Mouse (Mus musculus) myocyte (in vitro differentiated cells): ENCODE data around the gene Kdelc1. TPM values are rescaled to one million over a fixed set of nuclear protein-coding genes. Genes with fewer than 3 reads are reported as not detected.
A peak's percentile ranks its signal among the peaks of the same experiment; 100 is the strongest.

Source experiments
- H3K27me3 ChIP-seq: one replicate; pipeline ENCODE4 v1.6.1; 2011; ENCODE audit not compliant: control insufficient read depth, insufficient read depth, insufficient read length
- H3K36me3 ChIP-seq: one replicate; pipeline ENCODE4 v1.6.1; 2011; ENCODE audit not compliant: control insufficient read depth, insufficient read depth
- H3K4me2 ChIP-seq: one replicate; pipeline ENCODE4 v1.6.1; 2011; ENCODE audit warnings: low read depth, control low read depth
- H3K4me3 ChIP-seq: one replicate; pipeline ENCODE4 v1.5.1; 2011; ENCODE audit warnings: mild to moderate bottlenecking, control low read depth, moderate library complexity
- H3K79me2 ChIP-seq: one replicate; pipeline ENCODE4 v1.6.1; 2011; ENCODE audit not compliant: control insufficient read depth, insufficient read depth
- H3ac ChIP-seq: one replicate; pipeline ENCODE4 v1.6.1; 2011; ENCODE audit not compliant: control insufficient read depth, insufficient read length
- CEBPB ChIP-seq: IDR thresholded peaks from 2 replicates; pipeline ENCODE4 v1.6.1; 2011; ENCODE audit warnings: mild to moderate bottlenecking, moderate library complexity; ENCODE audit not compliant: poor library complexity, insufficient read depth, severe bottlenecking
- E2F4 ChIP-seq: IDR thresholded peaks from one replicate; pipeline ENCODE4 v1.6.1; 2011; ENCODE audit warnings: mild to moderate bottlenecking, control low read depth, moderate library complexity; ENCODE audit not compliant: insufficient read depth
- MAX ChIP-seq: IDR thresholded peaks from one replicate; pipeline ENCODE4 v1.6.1; 2011; ENCODE audit warnings: low read depth, mild to moderate bottlenecking, control low read depth
- MYOD1 ChIP-seq, 3 experiments: IDR thresholded peaks; one replicate each; pipeline ENCODE4 v1.6.1; 2011; ENCODE audit warnings: control low read depth in 2 of 3, low read depth in 2 of 3, mild to moderate bottlenecking in 2 of 3, moderate library complexity in 1 of 3; ENCODE audit not compliant: insufficient read length in 2 of 3, control insufficient read depth in 1 of 3
- MYOG ChIP-seq, 3 experiments: IDR thresholded peaks; one replicate each; pipeline ENCODE4 v1.6.1; 2011; ENCODE audit warnings: control low read depth in 2 of 3, low read depth in 2 of 3, mild to moderate bottlenecking in 2 of 3; ENCODE audit not compliant: insufficient read length in 2 of 3, control insufficient read depth in 1 of 3, insufficient read depth in 1 of 3
- POLR2A ChIP-seq: IDR thresholded peaks from one replicate; pipeline ENCODE4 v1.6.1; 2011; ENCODE audit warnings: low read depth, mild to moderate bottlenecking, control low read depth, moderate library complexity; ENCODE audit not compliant: insufficient read length
- POLR2AphosphoS2 ChIP-seq: IDR thresholded peaks from one replicate; pipeline ENCODE4 v1.6.1; 2011; ENCODE audit warnings: low read depth, control low read depth; ENCODE audit not compliant: insufficient read length
- REST ChIP-seq: IDR thresholded peaks from one replicate; pipeline ENCODE4 v1.6.1; 2011; ENCODE audit warnings: mild to moderate bottlenecking, control low read depth, moderate library complexity; ENCODE audit not compliant: insufficient read depth, insufficient read length
- SRF ChIP-seq: IDR thresholded peaks from one replicate; pipeline ENCODE4 v1.6.1; 2011; ENCODE audit warnings: low read depth; ENCODE audit not compliant: control insufficient read depth, insufficient read length
- TCF12 ChIP-seq: IDR thresholded peaks from one replicate; pipeline ENCODE4 v1.6.1; 2011; ENCODE audit warnings: mild to moderate bottlenecking, control low read depth; ENCODE audit not compliant: poor library complexity, insufficient read depth, severe bottlenecking
- TCF3 ChIP-seq: IDR thresholded peaks from one replicate; pipeline ENCODE4 v1.6.1; 2011; ENCODE audit warnings: low read depth, control low read depth; ENCODE audit not compliant: insufficient read length
- USF1 ChIP-seq: IDR thresholded peaks from one replicate; pipeline ENCODE4 v1.6.1; 2011; ENCODE audit warnings: low read depth, mild to moderate bottlenecking, control low read depth, moderate library complexity
- polyA plus RNA-seq: library from polyadenylated mRNA; unstranded; fragments of >200 nt; fragmentation: generic; extraction: Trizol; gene quantifications from one replicate; pipeline ENCODE4 v1.2.1, GENCODE M21; 2012; ENCODE audit warnings: missing spikeins

Gene Kdelc1
- polyA plus RNA-seq, 1 experiment: 17.3 TPM

DNA sequence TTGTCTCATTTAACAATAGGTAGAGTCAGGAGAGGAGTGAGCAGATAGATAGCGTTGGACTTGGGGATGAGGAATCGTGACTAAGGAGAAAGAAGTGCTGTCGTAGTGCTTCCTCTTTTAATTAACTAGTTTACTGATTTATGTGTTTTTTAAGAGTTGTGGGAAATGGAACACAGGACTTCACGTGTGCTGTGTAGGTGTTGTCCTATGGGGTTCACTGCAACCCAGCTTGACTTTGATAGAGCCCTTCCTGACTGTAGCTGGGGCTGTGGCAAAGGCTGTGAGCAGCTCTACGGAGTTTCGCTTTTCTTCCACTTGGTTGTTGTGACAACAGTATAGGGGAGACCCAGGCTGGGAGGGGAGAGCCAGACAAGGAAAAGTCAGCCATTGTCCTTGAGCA lies 39.7 kb upstream of the Kdelc1 start:
- Histone ChIP-seq H3K4me2 (no peak overlapping the region), H3ac (no peak overlapping the region), H3K36me3 (peaks cover 34% of the 10 kb centered on the region), H3K4me3 (no peak overlapping the region), H3K79me2 (no peaks in the 10 kb centered on the region), H3K27me3 (no peaks in the 10 kb centered on the region)
- TF ChIP-seq TCF12: no peak
- no peak for TF ChIP-seq MYOG (IDR thresholded peaks at IDR 0.05; ENCODE audit: control insufficient read depth in 1 of 3, insufficient read depth in 1 of 3, insufficient read length in 2 of 3, low read depth in 2 of 3)
- TF ChIP-seq REST: no peak
- no peak for TF ChIP-seq USF1
- TF ChIP-seq MAX: no peak
- TF ChIP-seq CEBPB: no peak
- TF ChIP-seq E2F4: no peak
- no peak for TF ChIP-seq SRF
- TF ChIP-seq MYOD1 (IDR thresholded peaks at IDR 0.05; ENCODE audit: control insufficient read depth in 1 of 3, insufficient read length in 2 of 3, low read depth in 2 of 3): no peak
- TF ChIP-seq POLR2AphosphoS2: no peak
- no peak for TF ChIP-seq TCF3
- TF ChIP-seq POLR2A: no peak

DNA sequence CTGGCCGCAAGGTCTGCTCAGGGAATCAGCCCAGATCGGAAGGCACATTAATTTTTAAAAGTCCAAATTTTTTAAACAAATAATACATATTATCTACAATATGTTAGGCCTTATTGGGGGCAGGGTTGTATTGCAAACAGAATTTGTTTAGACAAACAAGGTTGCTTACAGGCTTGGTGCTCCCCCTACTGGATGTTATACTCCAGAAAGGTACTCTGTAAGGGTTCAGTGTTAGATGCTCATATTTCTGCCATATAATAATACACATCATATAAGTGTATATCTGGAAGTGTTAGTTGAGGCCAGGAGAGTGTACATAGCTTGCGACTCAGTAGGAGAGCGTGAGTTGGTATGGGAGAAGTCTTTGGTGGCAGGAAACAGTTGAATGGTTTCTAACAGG lies 36.7 kb upstream of the Kdelc1 start:
- H3ac ChIP-seq: no peak overlapping the region
- H3K4me3 ChIP-seq: no peak overlapping the region
- H3K4me2 ChIP-seq: no peak overlapping the region
- no peaks in the 10 kb centered on the region for H3K79me2 ChIP-seq
- no peak for TF ChIP-seq USF1
- TF ChIP-seq TCF12: no peak
- no peak for TF ChIP-seq SRF
- TF ChIP-seq POLR2A: no peak
- TF ChIP-seq TCF3: no peak
- TF ChIP-seq CEBPB: no peak
- TF ChIP-seq MAX: no peak
- TF ChIP-seq MYOG (IDR thresholded peaks at IDR 0.05; ENCODE audit: control insufficient read depth in 1 of 3, insufficient read depth in 1 of 3, insufficient read length in 2 of 3, low read depth in 2 of 3): no peak
- no peak for TF ChIP-seq E2F4
- TF ChIP-seq REST: no peak
- TF ChIP-seq POLR2AphosphoS2: no peak
- TF ChIP-seq MYOD1 (IDR thresholded peaks at IDR 0.05; ENCODE audit: control insufficient read depth in 1 of 3, insufficient read length in 2 of 3, low read depth in 2 of 3): no peak
- no peaks in the 10 kb centered on the region for H3K27me3 ChIP-seq
- H3K36me3 ChIP-seq: peaks cover 4% of the 10 kb centered on the region

DNA sequence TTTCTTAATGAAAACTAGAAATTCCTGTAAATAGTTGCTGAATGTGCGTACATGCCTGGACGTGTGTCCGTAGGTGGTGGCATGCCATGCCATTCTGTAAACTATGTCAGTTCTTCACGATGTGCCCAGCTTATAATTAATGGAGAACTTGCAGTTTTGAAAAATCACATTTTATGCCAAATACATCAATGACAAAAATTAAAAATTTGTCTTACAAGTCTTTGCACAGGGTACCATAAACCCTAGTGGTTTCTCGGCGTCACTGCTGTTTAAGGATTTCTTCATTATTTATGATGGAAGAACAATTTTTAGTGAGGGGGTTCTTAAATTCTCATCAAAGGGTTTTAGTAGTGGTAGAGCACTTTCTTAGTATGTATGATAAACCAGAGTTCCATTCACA lies 30.1 kb upstream of the Kdelc1 start:
- H3ac ChIP-seq: peak overlapping the region; percentile 61
- H3K27me3 ChIP-seq: no peaks in the 10 kb centered on the region
- no peak for TF ChIP-seq REST
- peaks cover 9% of the 10 kb centered on the region for H3K79me2 ChIP-seq
- peak overlapping the region; percentile 98 for H3K4me2 ChIP-seq
- H3K4me3 ChIP-seq: peak overlapping the region; percentile 67
- H3K36me3 ChIP-seq: peaks cover 3% of the 10 kb centered on the region

DNA sequence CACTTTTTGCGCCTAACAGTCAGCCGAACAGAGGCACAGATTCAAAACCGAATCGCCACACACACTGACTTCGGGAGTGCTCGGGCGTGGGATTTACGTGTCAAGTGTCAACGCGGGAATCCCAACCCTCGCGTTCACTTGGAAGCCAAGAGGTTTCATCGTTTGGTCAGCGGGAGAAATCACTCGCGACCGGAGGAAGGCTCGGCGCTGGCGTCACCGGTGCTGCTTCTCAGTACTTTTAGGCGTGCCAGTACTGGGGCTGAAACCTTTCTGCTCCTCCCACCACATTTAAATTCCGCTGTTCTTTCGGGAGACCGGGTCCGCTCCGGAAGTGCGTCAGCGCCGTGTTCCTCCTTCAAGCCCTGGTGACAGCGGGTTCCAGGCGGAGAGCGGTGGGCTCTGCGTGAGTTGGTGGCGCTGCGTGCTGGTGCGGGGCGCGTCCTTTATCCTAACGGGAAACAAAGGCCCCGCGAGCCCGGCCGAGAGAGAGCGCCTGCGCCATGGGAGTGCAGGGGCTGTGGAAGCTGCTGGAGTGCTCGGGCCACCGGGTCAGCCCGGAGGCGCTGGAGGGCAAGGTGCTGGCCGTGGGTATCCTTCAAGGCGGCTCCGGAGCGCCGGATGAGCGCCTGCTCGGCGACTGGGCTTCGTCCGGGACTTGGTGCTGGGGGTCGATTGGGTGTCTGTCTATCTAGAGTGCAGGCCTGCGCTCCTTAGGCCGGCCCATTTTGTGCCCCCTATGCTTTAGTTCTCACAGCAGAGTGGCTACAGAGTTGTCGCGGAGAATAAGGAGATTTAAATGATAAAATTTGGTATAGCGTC lies 29.2 kb upstream of the Kdelc1 start, which contains the start of gene Ercc5:
Gene Ercc5 (plus strand): TSS at position 182 of the 819 bp plus-strand sequence.
- peaks cover 9% of the 10 kb centered on the region for H3K79me2 ChIP-seq
- H3K4me3 ChIP-seq: peak within 1 kb of the TSS; percentile 67
- peak within 1 kb of the TSS; percentile 98 for H3K4me2 ChIP-seq
- H3K27me3 ChIP-seq: no peaks in the 10 kb centered on the region
- TF ChIP-seq TCF3 (no peak), E2F4 (peak; percentile 5), SRF (no peak), USF1 (no peak), POLR2AphosphoS2 (peak; percentile 86), MYOG (IDR thresholded peaks at IDR 0.05; ENCODE audit: control insufficient read depth in 1 of 3, insufficient read depth in 1 of 3, insufficient read length in 2 of 3, low read depth in 2 of 3) (peak in 1 of 3 experiments; percentile 3), REST (no peak), TCF12 (no peak), CEBPB (no peak), POLR2A (peak; percentile 90), MYOD1 (IDR thresholded peaks at IDR 0.05; ENCODE audit: control insufficient read depth in 1 of 3, insufficient read length in 2 of 3, low read depth in 2 of 3) (no peak)
- H3ac ChIP-seq: peak within 1 kb of the TSS; percentile 61
- H3K36me3 ChIP-seq: peaks cover 7% of the 10 kb centered on the region

DNA sequence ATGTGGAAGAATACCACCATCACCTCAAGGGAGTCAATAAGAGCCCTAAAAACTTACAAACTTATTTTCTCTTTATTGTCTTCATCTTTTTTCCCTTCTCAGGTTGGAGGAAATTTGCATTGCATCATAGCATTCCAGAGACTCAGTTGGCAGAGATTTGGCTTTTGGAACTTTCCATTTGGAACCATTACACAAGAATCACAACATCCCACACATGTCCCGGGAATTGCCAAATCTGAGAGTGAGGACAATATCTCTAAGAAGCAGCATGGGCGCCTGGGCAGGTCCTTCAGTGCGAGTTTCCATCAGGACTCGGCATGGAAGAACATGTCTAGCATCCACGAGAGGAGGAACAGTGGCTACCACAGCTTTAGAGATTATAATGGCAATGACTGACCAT lies 24.1 kb upstream of the Kdelc1 start:
- H3K36me3 ChIP-seq: peaks cover 24% of the 10 kb centered on the region
- H3K4me2 ChIP-seq: no peak overlapping the region
- H3K4me3 ChIP-seq: no peak overlapping the region
- TF ChIP-seq USF1: no peak
- H3K79me2 ChIP-seq: no peaks in the 10 kb centered on the region
- H3ac ChIP-seq: no peak overlapping the region
- no peaks in the 10 kb centered on the region for H3K27me3 ChIP-seq
